Mouse (Mus musculus) liver, embryonic 16.5 days (tissue): ENCODE measurements around the gene Amn1. TPM values are rescaled to one million over a fixed set of nuclear protein-coding genes. Genes with fewer than 3 reads are reported as not detected.
"Not testable (repeated sequence)": the region's sequence is repeated elsewhere in the genome, so short reads cannot be mapped to it uniquely, and the experiment has no call there.

ENCODE experiments used
- ATAC-seq: fragments of 200-750 bp; cut with Nextera tagmentation; 2 replicates; pipeline ENCODE4 v1.8.0; 2017; ENCODE audit warnings: low read depth, mild to moderate bottlenecking, moderate number of reproducible peaks, moderate library complexity
- H3K27ac ChIP-seq: fragments of 300-500 bp; sonication (generic); 2 replicates; pipeline ENCODE4 v1.5.1; 2014; ENCODE audit warnings: mild to moderate bottlenecking, low read length
- H3K27me3 ChIP-seq: fragments of 300-500 bp; sonication (generic); 2 replicates; pipeline ENCODE4 v1.6.1; 2014; ENCODE audit warnings: low read depth, low read length, mixed read lengths; ENCODE audit not compliant: control insufficient read depth, insufficient read depth
- H3K36me3 ChIP-seq: fragments of 300-500 bp; sonication (generic); 2 replicates; pipeline ENCODE4 v1.6.1; 2014; ENCODE audit warnings: mild to moderate bottlenecking; ENCODE audit not compliant: control insufficient read depth, insufficient read depth
- H3K4me1 ChIP-seq: fragments of 300-500 bp; sonication (generic); 2 replicates; pipeline ENCODE4 v1.6.1; 2014; ENCODE audit warnings: low read depth, low read length, mixed read lengths; ENCODE audit not compliant: control insufficient read depth
- H3K4me2 ChIP-seq: fragments of 300-500 bp; sonication (generic); 2 replicates; pipeline ENCODE4 v1.6.1; 2014; ENCODE audit warnings: low read depth, low read length, mixed read lengths
- H3K4me3 ChIP-seq: fragments of 300-500 bp; sonication (generic); 2 replicates; pipeline ENCODE4 v1.5.1; 2014; ENCODE audit warnings: low read depth, mild to moderate bottlenecking, low read length
- H3K9ac ChIP-seq: fragments of 300-500 bp; sonication (generic); 2 replicates; pipeline ENCODE4 v1.6.1; 2014; ENCODE audit warnings: low read depth, low read length
- H3K9me3 ChIP-seq: fragments of 300-500 bp; sonication (generic); replicated peaks from 2 replicates; pipeline ENCODE4 v1.6.1; 2016; ENCODE audit warnings: low read length; ENCODE audit not compliant: control insufficient read depth
- WGBS: fragments of 180-500 bp; shearing (Covaris S2); extraction: QIAGEN DNeasy Blood & Tissue Kit; methylation state at CpG from one replicate; pipeline ENCODE4 v1.1.7; 2014; ENCODE audit not compliant: insufficient replicate concordance; 5-methylcytosine and 5-hydroxymethylcytosine counted together
- polyA plus RNA-seq: library from polyadenylated mRNA; unstranded; fragments of >200 nt; fragmentation: Nextera tagmentation; extraction: Ambion mirVana; gene quantifications from 2 replicates; pipeline ENCODE4 v1.2.1, GENCODE M21; 2015

Amn1 gene
- polyA plus RNA-seq, 1 experiment from 2014 or later: 8.3 TPM

- no peaks in the 10 kb centered on the region for H3K27me3 ChIP-seq
- H3K36me3 ChIP-seq: no peaks in the 10 kb centered on the region
- H3K4me1 ChIP-seq: no peaks in the 10 kb centered on the region
- 55% methylated on average over 1 of the region's 1 CpGs for WGBS
- no peak for ATAC-seq
- H3K27ac ChIP-seq: no peak overlapping the region
- H3K4me2 ChIP-seq: no peak overlapping the region
- no peaks in the 10 kb centered on the region for H3K9me3 ChIP-seq
- no peak overlapping the region for H3K4me3 ChIP-seq
- H3K9ac ChIP-seq: no peak overlapping the region
These were observed 20.8 kb downstream of the Amn1 start for GRCm38 (mm10) chr6:149167672-149168071.

- H3K27ac ChIP-seq, H3K4me3 ChIP-seq, ATAC-seq, H3K27me3 ChIP-seq, H3K4me2 ChIP-seq, H3K36me3 ChIP-seq, H3K9me3 ChIP-seq, H3K4me1 ChIP-seq, H3K9ac ChIP-seq: not testable (repeated sequence)
- WGBS: 65% methylated on average over 3 of the region's 4 CpGs
These were observed 21.5 kb downstream of the Amn1 start for GRCm38 (mm10) chr6:149167038-149167437.

GRCm38 (mm10) chr6:149155031-149155841 is 33.3 kb downstream of the Amn1 start:
- 22% methylated on average over 3 of the region's 3 CpGs for WGBS
- peaks cover 12% of the 10 kb centered on the region for H3K4me1 ChIP-seq
- no peak overlapping the region for H3K4me3 ChIP-seq
- no peak overlapping the region for H3K4me2 ChIP-seq
- no peak; the same call in 1 of the 2 replicates for ATAC-seq
- H3K27ac ChIP-seq: no peak overlapping the region
- no peak overlapping the region for H3K9ac ChIP-seq
- H3K27me3 ChIP-seq: no peaks in the 10 kb centered on the region
- peaks cover 4% of the 10 kb centered on the region for H3K36me3 ChIP-seq
- H3K9me3 ChIP-seq: no peaks in the 10 kb centered on the region

- no peaks in the 10 kb centered on the region for H3K27me3 ChIP-seq
- no peak; the same call in 1 of the 2 replicates for ATAC-seq
- H3K36me3 ChIP-seq: peaks cover 4% of the 10 kb centered on the region
- no peaks in the 10 kb centered on the region for H3K9me3 ChIP-seq
- H3K9ac ChIP-seq: no peak overlapping the region
- H3K27ac ChIP-seq: no peak overlapping the region
- 41% methylated on average over 8 of the region's 8 CpGs for WGBS
- H3K4me3 ChIP-seq: no peak overlapping the region
- H3K4me1 ChIP-seq: peaks cover 12% of the 10 kb centered on the region
- H3K4me2 ChIP-seq: no peak overlapping the region
These were observed 34.1 kb downstream of the Amn1 start for GRCm38 (mm10) chr6:149154116-149155030.

- H3K27me3 ChIP-seq: no peaks in the 10 kb centered on the region
- H3K4me3 ChIP-seq: no peak overlapping the region
- no peak overlapping the region for H3K9ac ChIP-seq
- ATAC-seq: no peak
- H3K4me2 ChIP-seq: no peak overlapping the region
- H3K4me1 ChIP-seq: peaks cover 12% of the 10 kb centered on the region
- 51% methylated on average over 6 of the region's 6 CpGs for WGBS
- H3K27ac ChIP-seq: no peak overlapping the region
- no peaks in the 10 kb centered on the region for H3K9me3 ChIP-seq
- H3K36me3 ChIP-seq: peaks cover 4% of the 10 kb centered on the region
These were observed 34.9 kb downstream of the Amn1 start for GRCm38 (mm10) chr6:149153473-149154115.

- no peak for ATAC-seq
- no peak overlapping the region for H3K4me3 ChIP-seq
- peaks cover 12% of the 10 kb centered on the region for H3K4me1 ChIP-seq
- H3K4me2 ChIP-seq: no peak overlapping the region
- WGBS: 56% methylated on average over 2 of the region's 2 CpGs
- H3K9me3 ChIP-seq: no peaks in the 10 kb centered on the region
- H3K9ac ChIP-seq: no peak overlapping the region
- H3K36me3 ChIP-seq: peaks cover 4% of the 10 kb centered on the region
- H3K27me3 ChIP-seq: no peaks in the 10 kb centered on the region
- no peak overlapping the region for H3K27ac ChIP-seq
These were observed 36.4 kb downstream of the Amn1 start for GRCm38 (mm10) chr6:149152119-149152518.

- H3K27ac ChIP-seq: no peak overlapping the region
- H3K36me3 ChIP-seq: peaks cover 4% of the 10 kb centered on the region
- no peaks in the 10 kb centered on the region for H3K9me3 ChIP-seq
- WGBS: 64% methylated on average over 7 of the region's 7 CpGs
- H3K4me1 ChIP-seq: no peaks in the 10 kb centered on the region
- H3K4me2 ChIP-seq: no peak overlapping the region
- H3K9ac ChIP-seq: no peak overlapping the region
- H3K4me3 ChIP-seq: no peak overlapping the region
- no peaks in the 10 kb centered on the region for H3K27me3 ChIP-seq
- ATAC-seq: no peak
These were observed 39.9 kb downstream of the Amn1 start for GRCm38 (mm10) chr6:149148436-149149229.

- no peak overlapping the region for H3K4me3 ChIP-seq
- WGBS: 76% methylated on average over 1 of the region's 1 CpGs
- H3K27me3 ChIP-seq: no peaks in the 10 kb centered on the region
- H3K9ac ChIP-seq: no peak overlapping the region
- H3K4me2 ChIP-seq: no peak overlapping the region
- H3K9me3 ChIP-seq: no peaks in the 10 kb centered on the region
- H3K36me3 ChIP-seq: no peaks in the 10 kb centered on the region
- ATAC-seq: no peak
- no peak overlapping the region for H3K27ac ChIP-seq
- peaks cover 9% of the 10 kb centered on the region for H3K4me1 ChIP-seq
These were observed 43.4 kb downstream of the Amn1 start for GRCm38 (mm10) chr6:149145143-149145542.
